Mouse (Mus musculus): ENCODE results near the gene Tbc1d5.

Gene Tbc1d5

DNA sequence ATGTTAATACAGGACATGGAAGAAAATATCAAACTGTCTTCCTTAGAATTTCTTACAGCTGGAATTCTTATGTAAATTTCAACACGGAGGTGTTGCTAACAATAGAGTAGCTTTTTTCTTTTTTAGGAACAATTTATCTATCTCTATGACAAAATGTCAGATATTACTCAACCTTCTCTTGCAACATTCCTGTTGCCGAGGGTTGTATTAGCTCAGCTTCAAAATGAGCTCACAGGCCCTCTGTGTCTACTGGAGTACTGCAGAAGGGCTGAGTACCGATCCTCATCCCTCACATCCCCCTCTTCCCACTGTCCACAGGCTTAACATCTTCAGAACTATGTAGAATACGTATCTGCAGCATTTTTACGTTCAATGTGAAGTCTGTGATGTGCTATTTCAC is 302.7 kb downstream of the Tbc1d5 start:
- DNase-seq (ENCODE audit: low read depth) = no peak

GRCm38 (mm10) chr17:50874067-50874466 is 305.1 kb downstream of the Tbc1d5 start:
- no peak for DNase-seq (ENCODE audit: low read depth)

DNA sequence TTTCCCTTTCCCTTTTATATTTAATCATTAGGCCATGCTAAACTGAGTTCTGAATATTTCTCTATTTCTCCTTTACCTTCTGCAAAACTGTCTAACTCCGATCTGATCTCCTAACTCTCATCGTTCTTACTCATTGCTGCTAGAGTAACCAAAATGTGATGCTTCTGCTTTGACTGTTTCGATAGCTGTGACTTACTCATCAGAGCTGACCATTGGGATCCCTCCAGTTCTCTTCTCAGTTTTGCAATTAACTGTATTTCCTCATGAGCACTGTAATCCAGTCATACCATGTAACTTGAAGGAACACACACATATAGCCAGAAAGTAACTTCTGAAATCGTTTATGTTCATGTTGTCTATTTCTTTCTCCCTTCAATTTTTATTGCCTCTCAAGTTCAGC is 306.6 kb downstream of the Tbc1d5 start:
- no peak for DNase-seq (ENCODE audit: low read depth)

DNA sequence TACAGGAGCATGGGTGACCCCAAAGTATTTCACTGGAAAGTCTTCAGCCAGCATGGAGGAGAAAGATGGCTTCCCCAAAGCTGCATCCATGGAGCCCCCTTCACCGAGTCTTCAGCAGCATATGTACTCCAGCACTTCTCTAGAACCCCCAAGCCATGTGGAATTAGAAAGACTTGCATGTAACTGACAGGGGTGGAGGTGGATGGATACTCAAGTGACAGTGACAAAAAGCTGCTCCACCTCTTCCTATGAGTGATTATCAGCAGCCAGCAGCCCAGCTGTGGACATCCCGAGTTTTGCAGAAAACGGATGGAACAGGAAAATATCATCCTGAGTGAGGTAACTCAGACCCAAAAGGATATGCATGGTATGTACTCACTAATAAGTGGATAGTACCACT is 311.9 kb downstream of the Tbc1d5 start:
- DNase-seq (ENCODE audit: low read depth) = no peak

DNA sequence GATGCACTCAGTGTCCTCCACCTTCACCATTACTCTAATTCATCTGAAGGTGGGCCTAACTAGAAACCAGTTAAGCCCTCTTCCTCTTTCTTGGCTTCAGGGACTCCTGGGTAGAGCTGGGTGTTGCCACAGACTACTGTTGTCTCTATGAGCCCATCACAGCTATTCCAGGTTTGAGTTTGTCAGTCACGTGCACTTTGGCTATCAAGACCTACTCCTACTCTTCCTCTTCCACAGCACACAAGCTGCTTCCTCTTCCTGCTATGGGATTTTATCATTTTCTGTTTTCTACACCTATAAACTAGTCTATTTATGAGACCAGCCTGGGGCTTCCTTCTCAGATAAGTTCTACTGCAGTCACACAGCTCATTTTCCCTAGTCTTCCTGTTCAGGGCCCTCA is 314.4 kb downstream of the Tbc1d5 start:
- DNase-seq (ENCODE audit: low read depth) = no peak

GRCm38 (mm10) chr17:50853220-50853619 is 325.9 kb downstream of the Tbc1d5 start:
- DNase-seq (ENCODE audit: low read depth) = no peak

GRCm38 (mm10) chr17:50851382-50851781 is 327.8 kb downstream of the Tbc1d5 start:
- DNase-seq (ENCODE audit: low read depth) = no peak

DNA sequence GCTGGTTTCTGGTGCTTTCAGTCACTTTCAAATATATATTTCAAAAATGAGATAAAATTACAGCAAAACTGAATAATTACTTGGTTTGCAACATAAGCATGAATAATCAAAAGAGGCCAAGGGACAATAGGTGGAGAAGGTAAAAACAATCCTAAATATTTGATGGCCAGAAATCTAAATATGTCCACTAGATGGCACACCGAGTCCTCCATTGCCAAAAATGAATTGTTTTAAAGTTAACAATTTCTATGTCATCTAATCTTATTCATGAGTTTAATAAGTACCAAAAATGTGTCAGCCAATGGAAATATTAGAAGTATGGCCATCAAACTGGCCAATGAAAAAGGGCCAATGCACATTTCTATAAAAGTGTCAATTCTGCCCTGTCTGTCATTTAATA is 365.1 kb downstream of the Tbc1d5 start:
- DNase-seq (ENCODE audit: low read depth) = peak; percentile 15

- DNase-seq (ENCODE audit: low read depth) = no peak
Observed at GRCm38 (mm10) chr17:50813580-50813979, 365.6 kb downstream of the Tbc1d5 start.

GRCm38 (mm10) chr17:50805631-50806030 is 373.5 kb downstream of the Tbc1d5 start:
- DNase-seq (ENCODE audit: low read depth) = no peak

DNA sequence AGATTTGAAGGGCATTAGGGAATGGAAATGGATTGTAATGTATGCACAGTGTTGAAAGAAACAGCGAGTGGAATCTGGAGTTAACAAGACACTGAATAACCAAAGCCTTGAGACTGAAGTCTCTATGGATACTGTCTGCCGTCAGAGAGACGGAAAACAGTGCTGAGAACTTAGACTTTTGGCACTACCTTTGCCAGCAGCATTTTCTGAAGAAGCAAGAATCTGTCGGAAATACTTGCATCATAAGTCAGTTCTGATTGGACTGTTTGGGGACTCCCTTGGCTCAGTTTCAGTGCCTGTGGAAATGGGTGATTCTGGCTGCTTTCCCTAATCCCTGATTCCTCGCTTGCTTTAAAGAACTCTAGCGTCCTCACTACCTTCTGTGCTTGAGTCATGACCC is 375.9 kb downstream of the Tbc1d5 start:
- DNase-seq (ENCODE audit: low read depth) = no peak

- DNase-seq (ENCODE audit: low read depth) = no peak
Observed at GRCm38 (mm10) chr17:50802380-50802779, 376.8 kb downstream of the Tbc1d5 start.

DNA sequence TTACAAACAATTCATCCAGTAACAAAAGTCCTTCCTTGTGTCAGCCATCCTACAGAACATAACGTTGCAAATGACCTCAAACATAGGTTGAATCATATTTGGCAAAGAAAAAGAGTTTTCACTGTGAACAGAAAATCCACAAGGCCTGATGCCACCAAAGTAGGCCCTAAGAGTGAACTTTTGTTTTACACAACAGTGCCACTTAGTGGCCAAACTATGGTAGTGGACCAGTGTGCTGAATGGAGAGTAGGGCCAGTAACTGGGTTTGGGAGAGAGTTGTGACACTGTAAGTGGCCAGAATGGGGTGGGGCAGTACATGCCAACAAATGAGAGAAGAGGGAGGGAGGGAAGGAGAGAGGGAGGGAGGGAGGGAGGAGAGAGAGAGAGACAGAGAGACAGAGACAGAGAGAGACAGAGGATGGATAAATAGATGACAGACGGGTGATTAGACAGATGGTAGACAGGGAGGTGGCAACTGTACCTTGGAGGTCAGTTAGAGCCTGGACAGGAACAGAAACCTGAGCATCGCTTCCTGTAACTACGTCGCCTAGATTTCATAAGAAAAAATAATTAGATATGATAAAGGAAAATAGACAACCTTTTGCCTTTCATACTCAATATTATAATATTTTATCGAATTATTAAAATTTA is 383.6 kb downstream of the Tbc1d5 start:
- peak; percentile 42 for DNase-seq (ENCODE audit: low read depth)

GRCm38 (mm10) chr17:50791671-50792070 is 387.5 kb downstream of the Tbc1d5 start:
- no peak for DNase-seq (ENCODE audit: low read depth)

DNA sequence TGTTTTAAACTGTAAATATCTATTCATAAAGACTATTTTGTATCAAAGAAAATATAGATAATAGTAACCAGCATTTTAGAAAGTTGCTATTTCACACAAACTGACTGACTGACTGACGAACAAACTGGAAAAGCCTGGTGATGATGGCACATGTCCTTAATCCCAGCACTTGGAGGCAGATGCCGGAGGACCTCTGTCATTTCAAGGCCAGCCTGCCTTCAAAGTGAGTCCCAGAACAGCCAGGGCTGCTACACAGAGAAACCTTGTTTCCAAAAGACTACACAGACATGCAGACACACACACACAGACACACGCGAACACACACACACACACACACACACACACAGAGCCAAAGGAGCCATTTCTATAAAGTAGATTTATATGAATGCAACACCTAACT is 390.3 kb downstream of the Tbc1d5 start:
- no peak for DNase-seq (ENCODE audit: low read depth)

DNA sequence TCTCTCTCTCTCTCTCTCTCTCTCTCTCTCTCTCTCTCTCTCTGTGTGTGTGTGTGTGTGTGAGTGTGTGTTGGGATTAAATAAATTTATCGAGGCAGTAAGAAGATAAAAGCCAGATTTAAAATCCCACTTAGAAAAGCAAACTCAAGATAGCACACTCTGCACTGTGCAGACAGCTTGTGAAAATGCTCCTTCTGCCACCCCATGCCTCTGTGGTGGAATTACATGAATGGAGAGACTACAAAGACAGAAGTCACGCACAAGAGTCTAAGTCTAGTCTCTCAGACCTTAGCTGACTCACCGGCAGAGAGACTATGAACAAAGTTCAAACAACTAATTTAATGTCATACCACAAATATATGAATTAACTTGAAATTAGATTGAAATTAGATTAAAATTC is 403.9 kb downstream of the Tbc1d5 start:
- DNase-seq (ENCODE audit: low read depth) = no peak

DNA sequence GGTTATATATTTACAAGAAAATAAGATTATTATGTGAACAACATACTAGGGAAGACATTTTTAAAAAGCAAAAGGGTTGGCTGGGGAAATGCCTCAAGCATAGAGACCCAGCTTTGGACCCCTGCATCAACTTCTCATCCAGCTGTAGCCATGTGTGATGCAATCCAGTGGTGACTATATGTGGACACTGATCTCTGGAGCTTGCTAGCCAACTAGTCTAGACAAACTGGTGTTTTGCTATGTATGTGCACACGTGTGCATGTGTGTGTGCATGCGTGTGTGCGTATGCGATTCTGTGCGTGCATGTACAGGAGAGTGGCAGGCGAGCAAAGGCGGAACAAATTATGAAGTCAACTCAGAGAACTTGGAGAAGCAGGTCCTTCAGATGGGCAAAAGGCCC is 414.8 kb downstream of the Tbc1d5 start:
- DNase-seq (ENCODE audit: low read depth) = no peak

DNA sequence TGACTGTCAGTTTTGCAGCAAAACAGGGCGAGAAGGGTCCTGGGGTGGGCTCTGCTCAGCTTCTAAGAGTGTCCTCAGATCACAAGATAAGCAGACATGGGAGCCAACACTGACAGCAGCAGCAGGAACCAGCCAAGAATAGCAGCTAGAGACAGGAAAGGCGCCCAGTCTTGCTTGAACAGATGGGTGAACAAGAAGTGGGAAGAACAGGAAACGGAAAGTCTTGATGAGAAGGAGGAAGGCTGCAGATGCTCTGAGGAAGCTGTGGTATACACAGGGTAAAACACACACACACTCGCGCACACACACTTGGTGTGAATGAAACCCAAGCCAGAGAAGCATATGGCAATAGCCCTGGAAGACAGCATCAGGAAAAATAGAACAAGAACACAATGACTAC is 415.7 kb downstream of the Tbc1d5 start:
- no peak for DNase-seq (ENCODE audit: low read depth)

- DNase-seq (ENCODE audit: low read depth) = no peak
Observed at GRCm38 (mm10) chr17:50762231-50762630, 416.9 kb downstream of the Tbc1d5 start.

DNA sequence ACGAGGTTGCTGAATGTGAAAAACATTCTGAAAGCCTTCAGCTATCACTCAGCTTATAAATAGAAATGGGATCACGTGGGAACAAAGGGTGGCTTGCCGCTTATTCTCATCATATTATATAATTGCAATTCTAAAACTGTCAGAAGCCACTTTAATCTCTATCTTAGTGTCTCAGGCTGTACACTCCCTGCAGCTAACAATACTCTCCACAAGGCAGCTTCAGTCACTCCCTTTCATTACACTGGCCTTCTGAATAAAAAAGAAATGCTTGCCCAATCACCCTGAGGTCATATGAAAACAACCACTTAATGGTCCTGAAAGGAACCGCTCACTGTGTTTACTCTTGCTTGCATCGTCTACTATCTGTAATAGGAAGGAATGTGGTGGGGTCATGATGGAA is 418.1 kb downstream of the Tbc1d5 start:
- DNase-seq (ENCODE audit: low read depth) = no peak

DNA sequence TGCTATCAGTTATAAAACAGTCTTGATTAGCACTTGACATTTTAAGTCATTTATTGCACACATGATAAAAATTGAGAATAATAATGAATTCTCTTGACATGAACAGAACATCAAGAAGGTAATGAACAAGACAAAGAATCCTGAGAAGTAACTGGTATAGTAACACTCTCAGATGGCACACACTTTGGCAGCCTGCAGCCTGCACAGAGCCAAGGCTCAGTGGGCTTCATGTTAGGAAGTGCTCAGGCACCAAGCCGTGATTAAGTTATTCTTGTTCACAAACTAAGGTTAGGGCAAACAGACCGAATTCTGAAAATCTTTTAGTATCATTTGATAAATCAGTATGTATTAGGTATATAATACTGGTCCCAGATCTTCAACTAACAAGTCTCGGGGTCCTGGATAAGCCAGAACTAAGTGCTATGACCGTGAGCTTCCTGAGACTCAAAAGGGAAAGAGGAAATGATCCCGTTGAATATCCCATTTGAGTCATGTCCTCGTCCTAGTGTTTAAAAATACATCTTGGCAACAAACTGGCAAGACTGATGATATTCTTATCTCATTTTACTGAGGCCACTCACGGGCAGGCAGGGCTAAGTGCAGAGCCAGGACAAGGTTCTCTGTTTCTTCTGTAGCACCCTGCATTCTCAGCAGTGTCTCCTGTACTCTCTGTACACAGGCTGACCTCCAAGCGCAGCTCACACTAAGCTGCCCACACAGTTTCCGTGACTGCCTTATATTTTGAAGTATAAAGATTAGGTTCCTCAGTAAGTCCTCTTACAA is 425.6 kb downstream of the Tbc1d5 start:
- no peak for DNase-seq (ENCODE audit: low read depth)

GRCm38 (mm10) chr17:50752753-50753152 is 426.4 kb downstream of the Tbc1d5 start:
- DNase-seq (ENCODE audit: low read depth) = no peak

- no peak for DNase-seq (ENCODE audit: low read depth)
Observed at GRCm38 (mm10) chr17:50751911-50752310, 427.2 kb downstream of the Tbc1d5 start.

- DNase-seq (ENCODE audit: low read depth) = no peak
Observed at GRCm38 (mm10) chr17:50750874-50751273, 428.3 kb downstream of the Tbc1d5 start.
